Mouse (Mus musculus): Measurements from ENCODE around the gene Slc23a4. TPM values are rescaled to one million over a fixed set of nuclear protein-coding genes. Genes with fewer than 3 reads are reported as not detected.

Gene Slc23a4
- total RNA-seq, 1 experiment from 2014 or later, result 0.35 TPM

DNA sequence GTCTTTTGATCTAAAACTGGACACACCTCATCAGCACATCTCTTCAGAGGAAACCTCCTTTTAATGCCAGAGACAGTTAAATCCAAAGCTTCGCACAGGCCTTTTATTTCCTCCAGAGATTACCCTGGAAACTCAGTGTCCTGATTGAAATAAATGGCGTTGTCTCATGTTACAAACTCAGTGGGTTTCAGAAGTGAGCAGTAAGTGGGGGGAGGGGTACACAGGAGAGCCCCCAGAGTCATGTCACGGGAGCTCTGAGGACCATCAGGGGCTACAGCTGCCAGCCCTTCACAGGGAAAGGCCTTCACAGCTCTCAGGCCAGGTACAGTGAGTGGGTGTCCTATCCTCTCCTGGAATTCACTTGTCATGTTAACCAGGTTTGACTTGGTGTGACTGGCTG, 17.0 kb downstream of the Slc23a4 start:
- no peak for ATAC-seq (replicated peaks in 1 of 2; ENCODE audit: insufficient read depth in 1 of 2, low FRiP score in 2 of 2, low TSS enrichment in 1 of 2, low read depth in 1 of 2, poor library complexity in 2 of 2, severe bottlenecking in 2 of 2)

DNA sequence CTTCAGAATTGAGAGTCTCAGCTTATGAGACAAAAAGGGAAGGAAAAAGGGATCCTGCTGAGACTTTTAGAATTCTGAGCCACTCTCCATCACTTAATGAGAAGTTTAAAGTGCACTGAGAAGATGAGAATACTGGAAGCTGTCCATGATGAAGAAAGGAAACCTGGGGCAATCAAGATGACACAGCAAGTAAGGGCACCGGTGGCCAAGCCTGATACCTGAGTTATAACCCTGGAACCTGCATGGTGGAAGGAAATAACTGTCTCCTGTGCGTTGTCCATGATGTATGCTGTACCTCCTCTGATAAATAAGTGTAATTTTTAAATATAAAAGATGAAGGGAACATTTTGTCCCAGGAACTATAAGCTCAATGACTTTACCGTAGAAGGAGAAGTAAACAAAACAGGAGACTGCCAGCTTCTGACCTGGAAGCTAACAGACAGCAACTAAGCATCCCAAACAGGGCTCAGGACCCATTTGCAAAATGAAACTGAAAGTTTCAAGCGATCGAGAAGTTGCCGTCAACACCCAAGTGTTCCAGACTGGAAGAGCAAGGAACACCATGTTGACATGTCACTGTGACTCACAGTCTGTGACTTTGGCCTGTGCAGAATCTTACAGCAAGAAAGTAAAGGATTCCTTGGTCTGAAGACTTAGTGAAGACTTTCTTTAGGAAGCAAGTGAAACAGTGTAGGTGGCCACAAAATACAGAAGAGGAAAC, 22.2 kb downstream of the Slc23a4 start:
- ATAC-seq (replicated peaks in 1 of 2; ENCODE audit: insufficient read depth in 1 of 2, low FRiP score in 2 of 2, low TSS enrichment in 1 of 2, low read depth in 1 of 2, poor library complexity in 2 of 2, severe bottlenecking in 2 of 2), result no peak; a peak in 1 of 4 replicates

DNA sequence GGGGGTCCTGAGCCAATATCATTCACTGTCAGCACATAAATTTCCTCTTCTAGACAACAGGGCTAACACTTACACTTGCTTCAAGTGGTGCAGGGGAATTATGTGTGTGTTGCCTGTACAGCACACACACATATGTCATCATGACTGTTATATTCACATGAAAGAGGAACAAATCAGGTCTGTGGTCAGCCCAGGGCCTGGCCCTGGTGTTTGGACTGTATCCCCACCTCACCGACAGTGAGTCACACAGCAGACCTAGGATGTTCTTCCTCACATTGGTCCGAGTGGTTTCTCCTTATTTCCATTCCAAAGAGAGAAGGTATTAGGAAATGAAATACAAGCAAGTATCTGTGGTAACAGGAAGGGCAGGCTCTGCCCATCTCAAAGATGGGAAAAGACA, 23.7 kb downstream of the Slc23a4 start:
- ATAC-seq (replicated peaks in 1 of 2; ENCODE audit: insufficient read depth in 1 of 2, low FRiP score in 2 of 2, low TSS enrichment in 1 of 2, low read depth in 1 of 2, poor library complexity in 2 of 2, severe bottlenecking in 2 of 2), result peak; percentile 73 to 79

DNA sequence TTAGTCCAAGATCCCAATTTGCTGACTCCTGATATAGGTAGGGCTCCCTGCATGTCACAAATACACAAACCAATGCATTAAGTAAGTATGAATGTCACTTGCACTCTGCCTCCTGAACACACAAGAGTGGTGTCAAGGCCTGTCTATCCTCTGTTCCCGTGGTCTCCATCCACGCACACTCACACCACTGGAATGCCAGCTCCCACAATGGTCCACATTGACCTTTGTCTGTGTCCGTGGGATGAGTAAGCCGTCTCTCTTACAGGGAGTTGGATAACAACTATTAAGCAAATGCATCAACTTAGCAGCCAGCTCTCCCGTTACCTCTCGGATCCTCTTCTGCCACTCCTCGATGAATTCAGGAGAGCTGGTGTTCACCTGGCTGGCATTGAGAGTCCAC, 29.1 kb downstream of the Slc23a4 start:
- ATAC-seq (replicated peaks in 1 of 2; ENCODE audit: insufficient read depth in 1 of 2, low FRiP score in 2 of 2, low TSS enrichment in 1 of 2, low read depth in 1 of 2, poor library complexity in 2 of 2, severe bottlenecking in 2 of 2), result no peak

DNA sequence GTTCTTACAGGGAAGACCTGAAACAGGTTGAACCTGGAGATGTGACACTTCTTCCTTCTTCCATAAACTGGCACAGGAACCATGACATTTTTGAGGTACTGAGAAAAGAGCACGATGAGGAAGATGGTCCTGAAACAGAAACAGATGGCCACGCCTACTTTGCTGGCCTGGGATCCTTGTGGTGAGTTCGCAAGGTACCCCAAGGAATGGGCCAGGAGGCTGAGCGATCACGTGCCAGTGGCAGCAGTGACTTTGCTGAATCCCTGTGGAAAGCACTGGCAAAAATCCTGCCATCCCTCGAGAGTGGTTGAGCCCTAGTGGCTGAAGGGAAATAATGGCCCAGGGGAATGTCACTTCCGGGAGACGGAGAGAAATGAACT, 32.4 kb downstream of the Slc23a4 start:
- no peak; a peak in 1 of 4 replicates for ATAC-seq (replicated peaks in 1 of 2; ENCODE audit: insufficient read depth in 1 of 2, low FRiP score in 2 of 2, low TSS enrichment in 1 of 2, low read depth in 1 of 2, poor library complexity in 2 of 2, severe bottlenecking in 2 of 2)

DNA sequence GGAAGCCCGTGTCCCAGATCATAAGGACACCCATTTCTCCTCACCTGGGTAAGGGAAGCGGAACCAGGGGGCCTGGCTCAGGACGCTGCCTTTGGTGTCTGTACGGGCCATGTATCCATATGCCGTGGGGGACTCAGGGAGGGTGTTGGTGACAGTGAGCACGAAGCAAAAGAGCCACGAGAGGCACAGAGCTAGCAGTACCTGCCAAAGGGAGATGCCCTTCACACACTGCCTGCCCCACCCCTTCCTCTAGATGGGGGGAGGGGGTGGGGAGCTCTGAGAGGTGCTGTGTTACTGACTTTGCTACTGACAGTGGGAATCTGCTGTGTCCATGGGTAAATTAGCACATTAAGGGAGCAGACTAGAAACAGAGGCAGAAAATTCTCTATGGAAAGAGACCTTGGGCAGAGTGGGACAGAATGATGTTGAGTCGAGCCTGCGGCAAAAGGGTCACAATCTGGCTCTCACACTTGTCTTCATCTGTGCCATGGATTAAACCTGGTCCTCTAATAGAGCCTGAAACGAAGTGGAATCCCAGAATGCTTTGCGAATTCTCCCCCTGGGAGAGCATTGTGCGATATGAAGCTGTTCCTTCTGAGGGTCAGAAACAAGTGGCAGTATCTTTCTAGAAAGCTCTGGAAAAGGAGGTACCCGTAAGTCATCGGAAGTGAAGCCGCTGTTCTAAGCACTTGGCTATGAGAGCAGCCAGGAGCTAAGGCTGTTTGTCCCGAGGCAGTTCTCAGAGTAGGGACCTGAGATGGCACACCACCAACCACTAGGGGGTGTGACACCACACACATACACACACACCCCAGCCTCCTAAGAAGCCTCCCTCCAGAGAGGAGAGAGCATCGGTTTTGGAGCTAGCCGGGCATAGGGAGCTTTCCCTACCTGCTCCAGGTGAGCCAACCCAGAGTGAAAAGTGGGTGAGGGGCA, 33.0 kb downstream of the Slc23a4 start:
- ATAC-seq (replicated peaks in 1 of 2; ENCODE audit: insufficient read depth in 1 of 2, low FRiP score in 2 of 2, low TSS enrichment in 1 of 2, low read depth in 1 of 2, poor library complexity in 2 of 2, severe bottlenecking in 2 of 2), result peak; percentile 81 to 89

DNA sequence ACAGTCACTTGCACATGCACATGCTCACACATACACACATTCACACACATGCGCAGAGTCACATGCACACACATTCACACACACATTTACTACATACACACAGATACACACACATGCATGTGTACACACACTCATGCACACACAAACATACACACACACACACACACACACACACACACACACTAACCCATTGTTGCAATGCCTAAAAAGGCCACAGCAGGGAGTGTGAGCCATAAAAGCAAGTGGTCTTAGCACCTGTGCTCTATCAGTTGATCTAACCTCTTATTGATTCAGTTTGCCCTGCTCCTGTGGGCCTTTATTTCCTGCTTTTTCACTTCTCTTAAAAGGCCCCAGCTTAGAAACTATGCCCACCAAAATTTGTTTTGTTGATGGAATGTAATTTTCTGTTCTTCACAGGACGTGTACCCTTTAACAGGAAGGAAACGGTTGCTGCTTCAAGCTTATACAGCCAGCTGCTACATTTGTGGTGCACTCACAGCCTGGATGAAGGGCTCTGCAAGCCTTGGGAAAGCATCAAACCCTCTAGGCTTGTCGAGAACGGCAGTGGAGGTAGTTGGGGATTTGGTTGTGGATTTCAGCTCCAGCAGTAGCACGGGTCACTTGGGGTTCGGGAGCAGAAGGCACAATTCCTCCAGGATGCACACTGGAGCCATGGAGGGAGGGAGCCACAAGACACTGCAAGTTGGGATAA, 36.1 kb downstream of the Slc23a4 start:
- peak; percentile 11 to 19; a peak in 1 of 4 replicates for ATAC-seq (replicated peaks in 1 of 2; ENCODE audit: insufficient read depth in 1 of 2, low FRiP score in 2 of 2, low TSS enrichment in 1 of 2, low read depth in 1 of 2, poor library complexity in 2 of 2, severe bottlenecking in 2 of 2)

DNA sequence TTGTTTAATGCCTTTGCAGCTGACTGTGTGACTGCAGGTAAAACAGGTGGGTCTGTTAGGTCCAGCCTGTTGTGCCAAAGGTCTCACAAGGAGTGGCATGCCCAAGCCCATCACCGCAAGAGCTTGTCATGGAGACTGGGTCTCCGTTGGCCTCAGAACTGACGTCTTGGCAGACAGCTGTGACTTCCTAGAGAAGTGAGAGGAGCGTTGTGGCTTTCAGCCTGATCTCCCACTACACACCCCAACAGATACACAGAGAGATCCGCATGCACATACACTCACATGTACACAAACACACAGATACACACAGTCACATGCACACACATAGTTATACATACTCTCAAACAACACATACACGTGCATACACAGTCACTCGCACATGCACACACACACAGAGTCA, 36.7 kb downstream of the Slc23a4 start:
- no peak for ATAC-seq (replicated peaks in 1 of 2; ENCODE audit: insufficient read depth in 1 of 2, low FRiP score in 2 of 2, low TSS enrichment in 1 of 2, low read depth in 1 of 2, poor library complexity in 2 of 2, severe bottlenecking in 2 of 2)

DNA sequence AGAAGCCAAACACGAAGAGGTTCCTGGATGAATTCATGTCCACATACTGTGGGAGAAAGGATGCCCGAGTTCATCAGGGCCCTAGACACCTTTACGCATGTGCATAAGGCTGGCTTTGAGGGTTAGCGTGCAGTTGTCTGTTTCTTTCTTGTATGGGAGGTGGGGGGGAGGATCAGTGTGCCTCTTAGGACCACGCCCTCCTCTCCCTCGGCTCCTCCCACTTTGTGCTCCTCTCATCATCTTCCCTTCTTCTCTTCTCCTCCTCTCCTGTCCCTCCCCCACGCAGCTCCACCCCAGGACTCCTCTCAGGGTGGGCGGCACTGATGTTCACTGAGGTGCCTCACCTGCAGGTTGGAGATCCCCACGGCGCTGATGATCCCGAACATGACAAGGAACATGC, 39.7 kb downstream of the Slc23a4 start:
- ATAC-seq (replicated peaks in 1 of 2; ENCODE audit: insufficient read depth in 1 of 2, low FRiP score in 2 of 2, low TSS enrichment in 1 of 2, low read depth in 1 of 2, poor library complexity in 2 of 2, severe bottlenecking in 2 of 2), result no peak

DNA sequence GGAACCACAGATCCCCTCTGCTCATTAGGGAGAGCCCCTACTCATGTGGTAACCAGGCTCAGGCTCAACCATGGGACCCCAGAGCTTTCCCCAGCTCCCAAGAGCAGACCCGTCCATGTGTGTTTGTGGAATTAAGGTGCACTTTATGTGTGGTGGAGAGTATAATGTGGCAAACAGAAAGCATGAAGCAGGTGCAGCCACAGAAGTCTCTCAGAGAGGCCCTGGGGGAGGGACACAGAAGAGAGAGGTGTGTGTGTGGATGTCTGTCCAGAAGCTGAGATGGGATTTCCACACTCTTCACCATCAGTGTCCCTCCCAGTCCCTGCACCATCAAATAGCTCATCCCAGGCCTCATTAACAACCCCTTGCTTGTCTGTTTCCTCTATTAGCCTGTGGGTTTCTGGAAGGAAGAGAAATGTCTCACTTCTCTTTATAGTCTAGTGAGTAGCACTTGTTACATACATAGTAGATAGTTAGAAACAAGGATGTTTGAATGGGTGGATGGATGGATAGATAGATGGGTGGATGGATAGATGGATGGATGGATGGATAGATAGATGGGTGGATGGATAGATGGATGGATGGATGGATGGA, 41.6 kb downstream of the Slc23a4 start:
- no peak for ATAC-seq (replicated peaks in 1 of 2; ENCODE audit: insufficient read depth in 1 of 2, low FRiP score in 2 of 2, low TSS enrichment in 1 of 2, low read depth in 1 of 2, poor library complexity in 2 of 2, severe bottlenecking in 2 of 2)

DNA sequence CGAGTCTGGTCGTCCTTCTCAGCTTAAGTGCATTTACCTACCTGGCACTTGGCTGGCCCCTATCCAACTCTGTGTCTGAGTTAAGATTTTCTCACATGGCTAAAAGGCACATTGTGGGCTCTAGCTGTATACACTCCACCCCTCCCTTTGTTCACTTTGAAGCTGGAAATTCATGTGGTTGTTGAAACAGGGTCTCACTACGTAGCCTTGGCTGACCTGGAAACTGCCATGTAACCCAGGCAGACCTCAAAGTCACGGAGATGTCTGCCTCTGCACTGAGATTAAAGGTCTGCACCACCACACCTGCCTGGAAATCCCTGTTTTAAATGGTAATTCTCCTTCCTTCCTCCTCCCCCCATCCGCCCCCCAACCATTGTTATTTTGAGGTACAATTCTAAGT, 44.7 kb downstream of the Slc23a4 start:
- no peak for ATAC-seq (replicated peaks in 1 of 2; ENCODE audit: insufficient read depth in 1 of 2, low FRiP score in 2 of 2, low TSS enrichment in 1 of 2, low read depth in 1 of 2, poor library complexity in 2 of 2, severe bottlenecking in 2 of 2)

DNA sequence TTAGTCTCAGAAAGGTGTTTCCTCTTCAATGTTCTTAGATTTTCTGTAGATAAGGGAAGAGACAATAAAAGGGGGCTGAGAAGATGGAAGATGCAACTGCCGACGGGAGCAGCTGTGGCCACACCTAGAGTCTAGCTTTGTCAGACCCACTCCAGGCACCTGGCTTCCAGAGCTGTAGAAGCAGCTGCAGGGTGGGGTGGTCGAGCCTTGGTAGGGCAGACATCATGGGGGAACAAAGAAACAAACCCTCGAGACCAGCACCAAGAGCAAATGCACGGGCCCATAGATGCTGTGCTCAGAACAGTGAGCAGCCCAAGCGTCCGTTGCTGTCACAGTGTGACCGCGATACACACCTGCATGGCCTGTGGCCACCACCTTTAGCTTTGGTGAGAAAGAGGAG, 45.8 kb downstream of the Slc23a4 start:
- no peak for ATAC-seq (replicated peaks in 1 of 2; ENCODE audit: insufficient read depth in 1 of 2, low FRiP score in 2 of 2, low TSS enrichment in 1 of 2, low read depth in 1 of 2, poor library complexity in 2 of 2, severe bottlenecking in 2 of 2)

DNA sequence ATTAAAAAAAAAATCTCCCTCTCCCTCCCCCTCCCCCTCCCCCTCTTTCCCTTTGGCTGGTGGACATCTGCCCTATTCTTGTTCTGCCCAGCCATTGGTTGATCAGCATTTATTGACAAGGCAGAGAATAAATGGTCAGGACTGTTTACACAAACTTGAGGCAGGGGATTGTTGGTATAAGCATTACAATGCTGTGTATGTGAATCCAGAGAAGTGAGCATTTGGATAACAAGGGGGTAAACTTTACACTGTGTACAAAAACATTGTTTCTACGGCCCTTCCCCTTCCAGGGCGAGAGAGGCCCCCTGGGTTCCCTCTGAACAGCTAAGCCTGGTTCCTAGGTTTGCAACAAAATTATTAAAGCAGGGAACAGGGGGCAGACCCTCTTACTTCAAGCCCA, 46.7 kb downstream of the Slc23a4 start:
- ATAC-seq (replicated peaks in 1 of 2; ENCODE audit: insufficient read depth in 1 of 2, low FRiP score in 2 of 2, low TSS enrichment in 1 of 2, low read depth in 1 of 2, poor library complexity in 2 of 2, severe bottlenecking in 2 of 2), result no peak

DNA sequence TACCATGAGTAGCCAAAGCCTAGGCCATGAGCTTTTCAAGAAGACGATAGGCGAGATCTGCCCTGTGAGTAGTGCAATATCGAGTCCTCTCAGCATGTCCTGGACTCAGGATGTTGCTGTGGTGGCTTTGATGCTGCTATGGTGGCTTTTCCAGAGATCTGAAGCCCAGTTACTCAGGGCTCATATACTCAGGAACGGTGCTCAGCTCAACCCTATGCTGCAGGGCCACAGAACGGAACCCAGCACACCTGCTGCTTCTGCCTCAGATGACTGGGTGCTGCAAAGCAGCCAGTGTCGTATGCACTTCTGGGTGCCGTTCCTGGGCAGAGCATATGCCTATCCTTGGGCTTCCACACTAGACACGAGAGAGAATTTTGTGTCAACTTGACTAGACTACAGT, 48.8 kb downstream of the Slc23a4 start:
- ATAC-seq (replicated peaks in 1 of 2; ENCODE audit: insufficient read depth in 1 of 2, low FRiP score in 2 of 2, low TSS enrichment in 1 of 2, low read depth in 1 of 2, poor library complexity in 2 of 2, severe bottlenecking in 2 of 2), result no peak

DNA sequence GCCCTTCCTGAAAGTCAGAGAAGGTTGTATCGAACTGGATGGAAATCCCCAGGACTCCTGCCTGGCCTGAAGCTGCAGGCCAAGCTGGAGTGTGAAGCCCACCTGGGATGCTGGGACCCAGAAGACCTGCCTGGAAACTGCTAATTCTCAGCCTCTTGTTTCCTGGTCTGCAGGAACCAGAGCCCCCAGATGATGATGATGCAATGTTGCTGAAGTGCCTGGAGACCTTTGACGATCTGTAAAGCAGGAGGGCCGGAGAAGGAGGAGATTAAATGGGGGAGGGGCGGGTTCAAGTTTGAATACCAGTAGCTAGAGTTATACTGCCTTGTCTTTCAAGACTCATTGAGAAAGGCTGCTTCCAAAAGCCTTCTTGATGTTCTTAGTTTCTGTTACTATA, 49.3 kb downstream of the Slc23a4 start:
- no peak for ATAC-seq (replicated peaks in 1 of 2; ENCODE audit: insufficient read depth in 1 of 2, low FRiP score in 2 of 2, low TSS enrichment in 1 of 2, low read depth in 1 of 2, poor library complexity in 2 of 2, severe bottlenecking in 2 of 2)

DNA sequence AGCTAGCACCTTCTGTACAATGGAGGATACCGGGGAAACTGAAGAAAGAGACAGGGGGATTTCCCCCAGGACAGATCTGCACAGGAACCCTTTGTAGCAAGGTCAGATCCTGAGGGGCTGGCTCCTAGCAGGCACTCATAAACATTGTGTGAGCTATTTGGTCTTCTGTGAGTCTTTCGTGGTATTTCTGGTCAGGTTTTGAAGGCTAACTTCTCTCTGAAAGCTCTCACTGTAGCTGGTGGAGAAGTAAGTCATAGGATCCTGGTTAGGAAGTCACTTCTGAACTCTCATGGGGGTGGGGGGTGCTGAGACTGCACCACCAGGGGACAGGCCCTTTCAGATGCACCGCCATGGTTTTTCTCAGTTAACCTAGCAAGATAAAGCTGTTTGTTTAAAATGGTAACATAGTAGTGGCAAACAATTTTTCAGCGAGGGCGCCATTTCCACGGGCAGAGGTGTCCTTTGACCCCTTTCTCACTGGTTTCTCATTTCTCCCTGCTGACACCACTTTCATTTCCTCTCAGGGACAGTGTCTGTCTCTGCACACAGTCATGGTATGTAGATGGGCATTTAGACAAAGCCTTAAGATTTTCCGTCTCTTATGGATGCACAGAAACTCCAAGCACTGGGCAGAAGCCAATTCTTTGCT, 49.8 kb downstream of the Slc23a4 start:
- ATAC-seq (replicated peaks in 1 of 2; ENCODE audit: insufficient read depth in 1 of 2, low FRiP score in 2 of 2, low TSS enrichment in 1 of 2, low read depth in 1 of 2, poor library complexity in 2 of 2, severe bottlenecking in 2 of 2), result no peak

DNA sequence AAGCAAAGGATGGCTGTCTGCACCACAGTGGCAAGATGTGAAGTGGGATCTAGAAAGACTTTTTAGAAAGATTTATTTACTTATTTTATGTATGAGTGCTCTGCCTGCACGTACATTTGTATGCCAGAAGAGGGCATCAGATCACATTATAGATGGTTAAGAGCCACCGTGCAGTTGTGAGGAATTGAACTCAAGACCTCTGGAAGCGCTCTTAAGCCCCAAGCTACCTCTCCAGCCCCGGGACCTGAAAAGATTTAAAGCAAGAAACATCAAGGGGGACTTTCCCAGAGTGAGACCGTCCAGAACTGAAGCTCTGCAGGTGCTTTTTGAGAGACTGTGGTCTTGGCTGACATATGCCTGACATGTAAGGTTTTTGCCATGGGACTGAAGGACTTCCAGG, 51.5 kb downstream of the Slc23a4 start:
- ATAC-seq (replicated peaks in 1 of 2; ENCODE audit: insufficient read depth in 1 of 2, low FRiP score in 2 of 2, low TSS enrichment in 1 of 2, low read depth in 1 of 2, poor library complexity in 2 of 2, severe bottlenecking in 2 of 2), result no peak
